In genomic region chr4:149512072-149512471, GRCm38 (mm10) we compare ENCODE assay signal across 30 mouse cellular contexts. TPM values are rescaled to one million over a fixed set of nuclear protein-coding genes. Genes with fewer than 3 reads are reported as not detected.
A peak's percentile ranks its signal among the peaks of the same experiment; 100 is the strongest.
DNase-seq lines count a peak whose midpoint lies in the region; ATAC-seq and TF ChIP-seq lines count a peak whose summit lies in the region.
"Had no signal": no experiment of that assay in that cellular context is flagged by ENCODE, and none has a peak within 500 bp of the region (broad histone marks: within the 10 kb centered on the region; RNA-seq: fewer than 3 reads in every experiment).

No protein-coding gene starts in this region.

- no peaks in the 10 kb centered on the region for H3K9me3 ChIP-seq in lung, embryonic 14.5 days (ENCODE audit: low read depth, low read length)
- no peaks in the 10 kb centered on the region for H3K9me3 ChIP-seq in midbrain, embryonic 16.5 days (replicated peaks; ENCODE audit: control insufficient read depth, low read length, poor library complexity, severe bottlenecking)
- H3K9me3 ChIP-seq in midbrain, embryonic 10.5 days (replicated peaks), result no peaks in the 10 kb centered on the region
- H3K9me3 ChIP-seq in forebrain, embryonic 16.5 days (ENCODE audit: control insufficient read depth, low read length), result no peaks in the 10 kb centered on the region
- H3K9me3 ChIP-seq: limb, embryonic 13.5 days; neural tube, embryonic 13.5 days; stomach, embryonic 15.5 days had no signal

- peak overlapping the region; percentile 73; the same call in 1 of the 2 replicates for H3K27ac ChIP-seq in lung, embryonic 14.5 days (ENCODE audit: low read depth)
- H3K27ac ChIP-seq in midbrain, embryonic 16.5 days (ENCODE audit: low read length), result no peak overlapping the region
- H3K27ac ChIP-seq in midbrain, embryonic 10.5 days (replicated peaks), result no peak overlapping the region
- peak overlapping the region; percentile 42 for H3K27ac ChIP-seq in forebrain, embryonic 16.5 days (ENCODE audit: low read length)
- H3K27ac ChIP-seq: gastrocnemius, adult 2 months; left cerebral cortex, adult 2 months; limb, embryonic 13.5 days; stomach, embryonic 15.5 days had no signal

- H3K4me2 ChIP-seq in lung, embryonic 14.5 days, result peak overlapping the region; percentile 0; the same call in 1 of the 2 replicates
- no peak overlapping the region for H3K4me2 ChIP-seq in midbrain, embryonic 16.5 days (ENCODE audit: low read length)
- H3K4me2 ChIP-seq in forebrain, embryonic 16.5 days (ENCODE audit: low read length), result no peak overlapping the region
- H3K4me2 ChIP-seq: heart, embryonic 11.5 days; limb, embryonic 13.5 days; liver, embryonic 11.5 days; neural tube, embryonic 13.5 days; stomach, embryonic 15.5 days had no signal

- DNase-seq in lung, embryonic 14.5 days, result peak; percentile 53
- no peak for DNase-seq in lung, adult 18-20 months
- no peak for DNase-seq in midbrain, embryonic 10.5 days (ENCODE audit: low spot score)
- DNase-seq: adrenal gland, postnatal 25 days; B cell, adult 2 months; cerebellum, adult 18-20 months; cerebellum, postnatal 10 days; gastrocnemius, adult 2 months; gastrocnemius, postnatal 36 days; heart, adult 18-20 months; heart, postnatal 36 days; kidney, adult 18-20 months; kidney, postnatal 36 days; lung, postnatal 36 days had no signal

- H3K4me1 ChIP-seq in lung, embryonic 14.5 days (ENCODE audit: insufficient read depth), result peaks cover 7% of the 10 kb centered on the region; the same call in 1 of the 2 replicates
- H3K4me1 ChIP-seq in midbrain, embryonic 16.5 days (ENCODE audit: control insufficient read depth, insufficient read depth, low read length), result peaks cover 3% of the 10 kb centered on the region; the same call in 1 of the 2 replicates
- H3K4me1 ChIP-seq in midbrain, embryonic 10.5 days, result no peaks in the 10 kb centered on the region
- H3K4me1 ChIP-seq in forebrain, embryonic 16.5 days (replicated peaks; ENCODE audit: control insufficient read depth, insufficient read depth, low read length), result peaks cover 7% of the 10 kb centered on the region; the same call in 1 of the 2 replicates
- H3K4me1 ChIP-seq: limb, embryonic 13.5 days; stomach, embryonic 15.5 days had no signal

- H3K4me3 ChIP-seq in lung, embryonic 14.5 days (ENCODE audit: low read depth, low read length), result no peak overlapping the region
- no peak overlapping the region for H3K4me3 ChIP-seq in midbrain, embryonic 16.5 days (ENCODE audit: low read depth, low read length)
- H3K4me3 ChIP-seq in midbrain, embryonic 10.5 days, result no peak overlapping the region
- H3K4me3 ChIP-seq in forebrain, embryonic 16.5 days (replicated peaks; ENCODE audit: low read length), result no peak overlapping the region
- H3K4me3 ChIP-seq: erythroblast, embryonic 14.5 days; gastrocnemius, adult 2 months; layer of hippocampus, adult 2 months; left cerebral cortex, adult 2 months; limb, embryonic 13.5 days; neural tube, embryonic 13.5 days; stomach, embryonic 15.5 days had no signal

- ATAC-seq in lung, embryonic 14.5 days (ENCODE audit: insufficient read depth), result no peak
- ATAC-seq in midbrain, embryonic 16.5 days, result no peak
- peak; percentile 50; the same call in 1 of the 2 replicates for ATAC-seq in forebrain, embryonic 16.5 days
- no peak for ATAC-seq in frontal cortex, adult (ENCODE audit: low TSS enrichment)
- ATAC-seq: hindbrain, embryonic 16.5 days had no signal

- no peaks in the 10 kb centered on the region for H3K36me3 ChIP-seq in lung, embryonic 14.5 days (ENCODE audit: insufficient read depth)
- H3K36me3 ChIP-seq in midbrain, embryonic 16.5 days (ENCODE audit: control insufficient read depth, insufficient read depth, low read length), result no peaks in the 10 kb centered on the region
- no peaks in the 10 kb centered on the region for H3K36me3 ChIP-seq in midbrain, embryonic 10.5 days
- no peaks in the 10 kb centered on the region for H3K36me3 ChIP-seq in forebrain, embryonic 16.5 days (ENCODE audit: control insufficient read depth, insufficient read depth)
- H3K36me3 ChIP-seq: limb, embryonic 13.5 days; neural tube, embryonic 13.5 days; stomach, embryonic 15.5 days had no signal

- H3K27me3 ChIP-seq in lung, embryonic 14.5 days (ENCODE audit: insufficient read depth, low read length), result no peaks in the 10 kb centered on the region
- no peaks in the 10 kb centered on the region for H3K27me3 ChIP-seq in midbrain, embryonic 16.5 days (ENCODE audit: control insufficient read depth, insufficient read depth, low read depth, low read length)
- H3K27me3 ChIP-seq in midbrain, embryonic 10.5 days (ENCODE audit: low read depth, poor library complexity, severe bottlenecking), result no peaks in the 10 kb centered on the region
- no peaks in the 10 kb centered on the region for H3K27me3 ChIP-seq in forebrain, embryonic 16.5 days (replicated peaks; ENCODE audit: control insufficient read depth, insufficient read depth, low read length)
- H3K27me3 ChIP-seq: limb, embryonic 13.5 days; neural tube, embryonic 13.5 days; stomach, embryonic 15.5 days had no signal

- TF ChIP-seq CTCF in lung, embryonic 14.5 days (IDR thresholded peaks at IDR 0.05; ENCODE audit: low read depth), result no peak

- 44% methylated on average over 7 of the region's 7 CpGs for WGBS in lung, embryonic 14.5 days
- WGBS in midbrain, embryonic 16.5 days, result 78% methylated on average over 7 of the region's 7 CpGs
- 91% methylated on average over 7 of the region's 7 CpGs for WGBS in midbrain, embryonic 10.5 days
- 74% methylated on average over 7 of the region's 7 CpGs for WGBS in forebrain, embryonic 16.5 days

- H3K9ac ChIP-seq in lung, embryonic 14.5 days, result no peak overlapping the region
- H3K9ac ChIP-seq in midbrain, embryonic 16.5 days (ENCODE audit: low read depth, low read length), result 0 out of 2 replicates have a peak overlapping the region, but pooled peaks have one; percentile 14
- H3K9ac ChIP-seq in forebrain, embryonic 16.5 days (replicated peaks; ENCODE audit: low read depth, low read length), result no peak overlapping the region
- H3K9ac ChIP-seq: limb, embryonic 13.5 days; neural tube, embryonic 13.5 days; stomach, embryonic 15.5 days had no signal

RNA-seq across cellular contexts. Expression of gene Ctnnbip1, which starts 6.0 kb away (rescaled TPM):
- 65.3 and 65.4 TPM in 2 replicates for polyA plus RNA-seq in lung, embryonic 14.5 days (2014; fragmentation: Nextera tagmentation; extraction: Ambion mirVana)
- polyA plus RNA-seq in midbrain, embryonic 16.5 days (2015; fragmentation: Nextera tagmentation; extraction: Ambion mirVana), result 111 TPM in 2 replicates
- 54.8 and 56.6 TPM in 2 replicates for polyA plus RNA-seq in midbrain, embryonic 10.5 days (2016; fragmentation: Nextera tagmentation; extraction: Ambion mirVana)
- polyA plus RNA-seq in forebrain, embryonic 16.5 days (2015; fragmentation: Nextera tagmentation; extraction: Ambion mirVana), result 94.1 and 105 TPM in 2 replicates

RNA-seq across cellular contexts. Expression of gene Lzic, which starts 27.0 kb away (rescaled TPM):
- 51.1 and 52.8 TPM in 2 replicates for polyA plus RNA-seq in lung, embryonic 14.5 days (2014; fragmentation: Nextera tagmentation; extraction: Ambion mirVana)
- polyA plus RNA-seq in midbrain, embryonic 16.5 days (2015; fragmentation: Nextera tagmentation; extraction: Ambion mirVana), result 39.8 and 43.1 TPM in 2 replicates
- 48.5 and 48.9 TPM in 2 replicates for polyA plus RNA-seq in midbrain, embryonic 10.5 days (2016; fragmentation: Nextera tagmentation; extraction: Ambion mirVana)
- 47.3 and 51.7 TPM in 2 replicates for polyA plus RNA-seq in forebrain, embryonic 16.5 days (2015; fragmentation: Nextera tagmentation; extraction: Ambion mirVana)

RNA-seq across cellular contexts. Expression of gene Nmnat1, which starts 27.1 kb away (rescaled TPM):
- polyA plus RNA-seq in lung, embryonic 14.5 days (2014; fragmentation: Nextera tagmentation; extraction: Ambion mirVana), result 12.0 and 12.5 TPM in 2 replicates
- polyA plus RNA-seq in midbrain, embryonic 16.5 days (2015; fragmentation: Nextera tagmentation; extraction: Ambion mirVana), result 5.9 and 8.1 TPM in 2 replicates
- polyA plus RNA-seq in midbrain, embryonic 10.5 days (2016; fragmentation: Nextera tagmentation; extraction: Ambion mirVana), result 16.2 and 18.8 TPM in 2 replicates
- 10.9 and 11.1 TPM in 2 replicates for polyA plus RNA-seq in forebrain, embryonic 16.5 days (2015; fragmentation: Nextera tagmentation; extraction: Ambion mirVana)

RNA-seq across cellular contexts. Expression of gene Tmem274, which starts 34.9 kb away (rescaled TPM):
- polyA plus RNA-seq in lung, embryonic 14.5 days (2014; fragmentation: Nextera tagmentation; extraction: Ambion mirVana), result 0.32 TPM in 1 of 2 replicates, not detected in the other
- polyA plus RNA-seq in midbrain, embryonic 16.5 days (2015; fragmentation: Nextera tagmentation; extraction: Ambion mirVana), result not detected in 2 replicates
- 0.41 and 0.55 TPM in 2 replicates for polyA plus RNA-seq in midbrain, embryonic 10.5 days (2016; fragmentation: Nextera tagmentation; extraction: Ambion mirVana)
- 0.57 TPM in 1 of 2 replicates, not detected in the other for polyA plus RNA-seq in forebrain, embryonic 16.5 days (2015; fragmentation: Nextera tagmentation; extraction: Ambion mirVana)
- polyA plus RNA-seq: cortical plate, adult 2 months; embryonic facial prominence, embryonic 14.5 days; erythroblast, embryonic 14.5 days; frontal cortex, adult 2 months; heart, embryonic 11.5 days; hindbrain, embryonic 16.5 days; intestine, embryonic 14.5 days; liver, embryonic 11.5 days; neural tube, embryonic 13.5 days had no signal

RNA-seq across cellular contexts. Expression of gene Rbp7, which starts 57.3 kb away (rescaled TPM):
- 1.4 and 1.7 TPM in 2 replicates for polyA plus RNA-seq in lung, embryonic 14.5 days (2014; fragmentation: Nextera tagmentation; extraction: Ambion mirVana)
- 0.43 TPM in 1 of 2 replicates, not detected in the other for polyA plus RNA-seq in midbrain, embryonic 16.5 days (2015; fragmentation: Nextera tagmentation; extraction: Ambion mirVana)
- polyA plus RNA-seq in midbrain, embryonic 10.5 days (2016; fragmentation: Nextera tagmentation; extraction: Ambion mirVana), result not detected in 2 replicates
- not detected in 2 replicates for polyA plus RNA-seq in forebrain, embryonic 16.5 days (2015; fragmentation: Nextera tagmentation; extraction: Ambion mirVana)
- polyA plus RNA-seq: erythroblast, embryonic 14.5 days; hindbrain, embryonic 16.5 days; liver, embryonic 11.5 days; neural tube, embryonic 13.5 days had no signal

Comparison
In these comparisons a context has a peak if more than half of its experiments do, and no peak if none do; other contexts are left out.
1. H3K27ac ChIP-seq: peak in lung, embryonic 14.5 days (single experiment) and forebrain, embryonic 16.5 days (single experiment); none in midbrain, embryonic 16.5 days (single experiment) and midbrain, embryonic 10.5 days (single experiment).